Mouse (Mus musculus): ENCODE results near the gene Fahd2a.

Gene Fahd2a

DNA sequence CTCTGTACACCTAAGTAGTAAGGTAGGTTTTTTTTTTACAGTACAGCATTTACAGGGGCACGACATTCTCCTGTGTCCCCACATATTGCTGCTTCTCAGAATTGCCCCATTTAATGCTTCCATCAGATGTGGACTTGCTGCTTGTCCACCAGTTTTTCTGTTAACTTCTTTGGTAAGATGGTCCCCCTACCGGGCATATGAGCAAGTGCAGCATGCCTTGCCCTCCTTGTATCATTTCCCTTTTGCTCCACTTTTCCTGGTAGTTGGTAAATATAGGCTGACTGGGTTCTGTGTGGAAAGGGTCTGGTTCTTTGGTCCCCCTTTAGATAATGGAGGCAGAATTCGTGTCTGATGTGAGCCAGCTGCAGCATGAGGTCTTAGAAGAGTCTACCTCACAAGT lies 14.1 kb downstream of the Fahd2a start:
- DNase-seq (ENCODE audit: low read depth) = peak; percentile 36

- DNase-seq (ENCODE audit: low read depth) = no peak
Measured at GRCm38 (mm10) chr2:127424977-127425376, 19.4 kb downstream of the Fahd2a start, which contains the start of gene Gpat2. Gene Gpat2 (plus strand): TSS chr2:127425199.

DNA sequence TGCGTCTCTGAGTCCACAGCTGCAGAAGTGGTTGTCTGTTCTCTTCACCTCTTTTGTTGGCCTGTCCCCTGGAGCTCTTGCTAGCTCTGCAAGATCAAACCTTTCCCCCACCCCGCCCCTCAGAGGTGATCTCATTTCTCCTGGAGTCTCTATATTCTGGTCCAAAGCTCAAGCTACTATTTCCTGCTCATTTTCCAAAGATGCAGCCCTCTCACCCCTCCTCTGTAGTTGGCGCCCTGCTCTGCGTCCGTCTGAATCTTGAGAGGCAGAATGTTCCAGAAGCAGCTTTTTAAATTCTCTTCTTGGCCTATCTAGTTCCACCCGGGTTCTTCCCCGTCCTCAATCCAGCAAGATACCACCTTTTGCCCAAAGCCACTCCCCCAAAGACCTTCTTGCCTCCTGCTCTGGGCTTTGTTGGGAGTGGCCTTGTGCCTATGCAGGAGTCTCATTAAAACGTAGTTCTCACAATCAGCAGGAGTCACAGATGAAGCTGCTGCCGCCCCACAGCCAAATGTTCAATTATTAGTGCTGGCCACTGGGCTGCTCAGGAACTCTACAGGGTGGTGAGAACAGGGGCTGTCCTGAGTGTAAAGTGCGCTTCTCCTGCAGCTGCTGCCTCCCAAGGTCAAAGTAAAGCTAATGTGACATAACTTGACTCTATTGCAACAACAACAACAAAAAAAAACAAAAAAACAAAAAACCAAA lies 25.9 kb downstream of the Fahd2a start:
- no peak for DNase-seq (ENCODE audit: low read depth)

GRCm38 (mm10) chr2:127416706-127417105 lies 27.7 kb downstream of the Fahd2a start:
- DNase-seq (ENCODE audit: low read depth) = no peak

DNA sequence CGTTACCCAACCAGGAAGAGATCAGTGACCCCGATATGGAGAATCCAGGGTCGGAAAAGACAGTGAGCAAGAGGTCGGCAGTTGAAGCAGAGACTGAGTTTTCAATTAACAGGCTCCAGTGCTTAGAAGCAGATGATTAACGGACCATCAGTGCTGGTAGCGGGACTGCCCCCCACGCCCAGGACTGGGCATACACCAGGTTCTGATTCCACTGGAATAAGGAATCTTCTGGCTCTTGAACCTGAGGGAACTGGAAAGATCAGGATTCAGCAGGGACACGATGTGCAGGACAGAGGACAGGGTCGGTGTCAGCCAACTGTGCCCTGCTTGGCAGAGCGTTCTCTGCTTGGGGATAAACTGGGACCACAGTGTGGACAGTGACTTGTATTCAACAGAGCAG lies 28.6 kb downstream of the Fahd2a start:
- no peak for DNase-seq (ENCODE audit: low read depth)

GRCm38 (mm10) chr2:127411126-127411525 lies 33.2 kb downstream of the Fahd2a start:
- DNase-seq (ENCODE audit: low read depth) = no peak

GRCm38 (mm10) chr2:127398738-127399137 lies 45.6 kb downstream of the Fahd2a start:
- DNase-seq (ENCODE audit: low read depth) = no peak

- no peak for DNase-seq (ENCODE audit: low read depth)
Measured at GRCm38 (mm10) chr2:127394606-127395161, 49.7 kb downstream of the Fahd2a start.

GRCm38 (mm10) chr2:127391323-127391722 lies 53.0 kb downstream of the Fahd2a start:
- no peak for DNase-seq (ENCODE audit: low read depth)

DNA sequence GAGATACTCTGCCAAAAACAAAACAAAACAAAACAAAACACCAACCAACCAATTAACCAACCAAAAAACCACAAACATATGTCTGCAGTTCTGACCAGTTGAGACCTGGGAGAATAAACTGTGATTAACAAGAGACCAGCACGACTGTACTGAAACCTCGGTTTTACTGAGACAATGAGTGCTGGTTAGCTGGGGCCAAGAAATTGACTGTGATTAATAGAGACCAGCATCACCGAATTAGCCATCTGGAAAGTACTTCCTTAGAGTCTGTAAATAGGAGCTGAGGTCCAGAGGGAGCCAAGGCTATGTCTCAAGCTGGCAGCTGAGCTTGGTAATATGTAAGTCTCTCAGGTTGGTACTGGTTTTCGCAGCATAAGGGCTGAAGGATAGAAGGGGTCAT lies 53.5 kb downstream of the Fahd2a start:
- no peak for DNase-seq (ENCODE audit: low read depth)

- no peak for DNase-seq (ENCODE audit: low read depth)
Measured at GRCm38 (mm10) chr2:127390352-127390751, 54.0 kb downstream of the Fahd2a start.

- no peak for DNase-seq (ENCODE audit: low read depth)
Measured at GRCm38 (mm10) chr2:127387521-127387920, 56.8 kb downstream of the Fahd2a start.

Measured in naive thymus-derived CD4-positive, alpha-beta T cell, adult 2 months (primary cell).